Mouse (Mus musculus) limb, embryonic 11.5 days (tissue): ENCODE data around the gene Gpr146. TPM values are rescaled to one million over a fixed set of nuclear protein-coding genes. Genes with fewer than 3 reads are reported as not detected.
A peak's percentile ranks its signal among the peaks of the same experiment; 100 is the strongest.

Experiments used
- microRNA counts: library from miRNA; unstranded; fragments of <30 nt; microRNA quantifications from one replicate; lab custom pipeline; 2016
- microRNA-seq: library from miRNA; unstranded; fragments of <30 nt; microRNA quantifications from one replicate; pipeline ENCODE4, GENCODE M21; 2016
- polyA plus RNA-seq: library from polyadenylated mRNA; unstranded; fragments of >200 nt; fragmentation: Nextera tagmentation; extraction: Ambion mirVana; gene quantifications from 2 replicates; pipeline ENCODE4 v1.2.1, GENCODE M21; 2014

The Gpr146 gene
- polyA plus RNA-seq, 1 experiment from 2014 or later: 1.9 TPM

MicroRNA genes within 50 kb of the gene (microRNA counts, 519-probe panel; counts per million panel counts)
- not detected for microRNA mmu-miR-339-3p (lab: Ali Mortazavi, UCI)
- not detected for microRNA mmu-miR-339-5p (lab: Ali Mortazavi, UCI)

Small RNA genes within 50 kb of the gene (microRNA-seq; reads per million reads assigned to microRNA genes)
- 392 reads per million, percentile 65 among the genes with 10 or more reads in this experiment for gene Mir339

Other genes with a start within 250 kb of the Gpr146 start
- gene Prkar1b, start 227.7 kb upstream of the Gpr146 start, polyA plus RNA-seq: 3.4 and 4.8 TPM in 2 replicates
- gene Dnaaf5, start 227.5 kb upstream of the Gpr146 start, polyA plus RNA-seq: 11.0 and 12.0 TPM in 2 replicates
- 46.2 and 49.4 TPM in 2 replicates for gene Sun1, start 177.1 kb upstream of the Gpr146 start, polyA plus RNA-seq
- gene Get4, start 125.4 kb upstream of the Gpr146 start, polyA plus RNA-seq: 148 and 159 TPM in 2 replicates
- 0.17 and 0.69 TPM in 2 replicates for gene Adap1, start 52.1 kb upstream of the Gpr146 start, polyA plus RNA-seq
- 117 and 120 TPM in 2 replicates for gene Cox19, start 26.3 kb upstream of the Gpr146 start, polyA plus RNA-seq
- not detected in 2 replicates for gene Cyp2w1, start 25.1 kb upstream of the Gpr146 start, polyA plus RNA-seq
- 0.62 and 0.89 TPM in 2 replicates for gene C130050O18Rik, start 27.6 kb downstream of the Gpr146 start, polyA plus RNA-seq
- 0.80 and 1.1 TPM in 2 replicates for gene Gper1, start 45.5 kb downstream of the Gpr146 start, polyA plus RNA-seq
- 37.9 and 39.7 TPM in 2 replicates for gene 3110082I17Rik, start 82.8 kb downstream of the Gpr146 start, polyA plus RNA-seq
- gene Zfand2a, start 106.9 kb downstream of the Gpr146 start, polyA plus RNA-seq: 8.0 and 9.1 TPM in 2 replicates
- 0.08 and 0.21 TPM in 2 replicates for gene Uncx, start 165.8 kb downstream of the Gpr146 start, polyA plus RNA-seq